Mouse (Mus musculus): ENCODE data around the gene Olfr1441.

Gene Olfr1441

GRCm38 (mm10) chr19:12462851-12463721, 45.9 kb downstream of the Olfr1441 start:
- no peak for DNase-seq (ENCODE audit: low read depth)

GRCm38 (mm10) chr19:12463722-12464035, 46.4 kb downstream of the Olfr1441 start:
- no peak for DNase-seq (ENCODE audit: low read depth)

- DNase-seq (ENCODE audit: low read depth) = no peak
These were observed 46.9 kb downstream of the Olfr1441 start for GRCm38 (mm10) chr19:12464127-12464526.

- no peak for DNase-seq (ENCODE audit: low read depth)
These were observed 47.4 kb downstream of the Olfr1441 start for GRCm38 (mm10) chr19:12464674-12465073.

GRCm38 (mm10) chr19:12465530-12466144, 48.4 kb downstream of the Olfr1441 start:
- DNase-seq (ENCODE audit: low read depth) = no peak

- DNase-seq (ENCODE audit: low read depth) = peak; percentile 13
These were observed 49.0 kb downstream of the Olfr1441 start for GRCm38 (mm10) chr19:12466204-12466603.

- peak; percentile 22 for DNase-seq (ENCODE audit: low read depth)
These were observed 50.2 kb downstream of the Olfr1441 start for GRCm38 (mm10) chr19:12467436-12467835.

GRCm38 (mm10) chr19:12471866-12472265, 54.6 kb downstream of the Olfr1441 start:
- DNase-seq (ENCODE audit: low read depth) = no peak

GRCm38 (mm10) chr19:12472381-12472976, 55.2 kb downstream of the Olfr1441 start:
- DNase-seq (ENCODE audit: low read depth) = no peak

All from c-Kit-positive CD71-positive TER-119-negative erythroid progenitor cells, embryonic 14.5 days (primary cell).